13 mouse cellular contexts compared by ENCODE assay signal in the genomic region with DNA sequence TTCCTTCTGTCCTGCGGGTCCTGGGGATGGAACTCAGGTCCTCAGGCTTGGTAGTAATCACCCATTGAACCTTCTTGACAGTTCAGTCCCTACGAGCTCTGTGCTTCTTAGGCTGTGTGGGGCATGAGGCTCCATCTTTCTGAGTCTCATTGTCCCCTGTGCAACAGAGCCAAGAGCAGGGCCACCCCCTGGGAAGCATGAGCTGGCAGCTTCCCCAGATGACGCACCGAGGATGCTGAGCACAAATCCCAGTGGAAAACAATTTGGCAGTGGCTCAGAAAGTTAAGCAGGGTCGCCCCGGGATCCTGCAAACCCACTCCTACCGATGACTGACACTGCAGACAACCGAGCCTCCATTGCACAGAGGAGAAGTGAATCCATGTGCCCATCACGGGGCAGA. TPM values are rescaled to one million over a fixed set of nuclear protein-coding genes. Genes with fewer than 3 reads are reported as not detected.
DNase-seq lines count a peak whose midpoint lies in the region; ATAC-seq and TF ChIP-seq lines count a peak whose summit lies in the region.
"Had no signal": no experiment of that assay in that cellular context is flagged by ENCODE, and none has a peak within 500 bp of the region (broad histone marks: within the 10 kb centered on the region; RNA-seq: fewer than 3 reads in every experiment).

No protein-coding gene starts in this region.

- no peaks in the 10 kb centered on the region for H3K27me3 ChIP-seq in stomach, embryonic 16.5 days (ENCODE audit: control insufficient read depth, insufficient read depth, low read length)
- H3K27me3 ChIP-seq in stomach, postnatal 0 days (ENCODE audit: control insufficient read depth, insufficient read depth, low read length): no peaks in the 10 kb centered on the region
- H3K27me3 ChIP-seq: heart, embryonic 13.5 days; kidney, embryonic 15.5 days had no signal

- ATAC-seq in stomach, embryonic 16.5 days (ENCODE audit: insufficient read depth, low FRiP score): 0 out of 2 replicates have a peak, but pooled peaks have one; percentile 31
- ATAC-seq in stomach, postnatal 0 days (ENCODE audit: low FRiP score, low TSS enrichment): no peak
- ATAC-seq: inflammation-experienced regulatory T-cells, adult 6 months; liver, embryonic 12.5 days had no signal

- intact Hi-C loops in gastrocnemius, adult 2 months (cut with DNase I): no loop called here
- intact Hi-C loops in left cerebral cortex, postnatal 4 days (cut with DNase I): loop anchor here (10.0 kb wide), 1 partner anchor 681 kb away; no protein-coding TSS in a partner anchor

- TF ChIP-seq CTCF in gastrocnemius, adult 2 months (IDR thresholded peaks at IDR 0.05): no peak
- no peak for TF ChIP-seq CTCF in stomach, postnatal 0 days (IDR thresholded peaks at IDR 0.05; ENCODE audit: low read depth)
- TF ChIP-seq CTCF in layer of hippocampus, adult 2 months (conservative IDR thresholded peaks at IDR 0.05): no peak

- 56% methylated on average over 9 of the region's 9 CpGs for WGBS in stomach, embryonic 16.5 days
- WGBS in stomach, postnatal 0 days: 51% methylated on average over 9 of the region's 9 CpGs

- no peak for TF ChIP-seq EP300 in stomach, postnatal 0 days (optimal IDR thresholded peaks at IDR 0.05)

- no peak overlapping the region for H3K9ac ChIP-seq in stomach, embryonic 16.5 days (ENCODE audit: low read length)
- H3K9ac ChIP-seq in stomach, postnatal 0 days (ENCODE audit: low read length): no peak overlapping the region
- H3K9ac ChIP-seq: heart, embryonic 13.5 days; kidney, embryonic 15.5 days; liver, embryonic 12.5 days had no signal

- H3K4me1 ChIP-seq in stomach, embryonic 16.5 days (ENCODE audit: control insufficient read depth, insufficient read depth, low read length): peaks cover 2% of the 10 kb centered on the region; the same call in 1 of the 2 replicates
- H3K4me1 ChIP-seq in stomach, postnatal 0 days (replicated peaks; ENCODE audit: control insufficient read depth, insufficient read depth): no peaks in the 10 kb centered on the region
- H3K4me1 ChIP-seq: heart, embryonic 13.5 days; liver, embryonic 12.5 days had no signal

- no peak overlapping the region for H3K4me3 ChIP-seq in gastrocnemius, adult 2 months
- H3K4me3 ChIP-seq in stomach, embryonic 16.5 days (replicated peaks; ENCODE audit: low read length): no peak overlapping the region
- no peak overlapping the region for H3K4me3 ChIP-seq in stomach, postnatal 0 days (ENCODE audit: low read depth, low read length)
- H3K4me3 ChIP-seq in layer of hippocampus, adult 2 months: no peak overlapping the region
- H3K4me3 ChIP-seq: heart, embryonic 13.5 days; kidney, embryonic 15.5 days; liver, embryonic 12.5 days had no signal

- no peak overlapping the region for H3K27ac ChIP-seq in gastrocnemius, adult 2 months
- H3K27ac ChIP-seq in stomach, embryonic 16.5 days (ENCODE audit: low read length): no peak overlapping the region
- H3K27ac ChIP-seq in stomach, postnatal 0 days (replicated peaks): no peak overlapping the region
- H3K27ac ChIP-seq in layer of hippocampus, adult 2 months: no peak overlapping the region
- H3K27ac ChIP-seq: heart, embryonic 13.5 days; kidney, embryonic 15.5 days; liver, embryonic 12.5 days had no signal

- H3K36me3 ChIP-seq in stomach, embryonic 16.5 days (ENCODE audit: control insufficient read depth, insufficient read depth, low read length): no peaks in the 10 kb centered on the region
- no peaks in the 10 kb centered on the region for H3K36me3 ChIP-seq in stomach, postnatal 0 days (ENCODE audit: control insufficient read depth, insufficient read depth, low read length)
- H3K36me3 ChIP-seq: heart, embryonic 13.5 days; kidney, embryonic 15.5 days; liver, embryonic 12.5 days had no signal

- H3K9me3 ChIP-seq in stomach, embryonic 16.5 days (replicated peaks; ENCODE audit: control insufficient read depth, low read length): no peaks in the 10 kb centered on the region; the same call in 1 of the 2 replicates
- no peaks in the 10 kb centered on the region for H3K9me3 ChIP-seq in stomach, postnatal 0 days (ENCODE audit: control insufficient read depth, low read length)
- H3K9me3 ChIP-seq: heart, embryonic 13.5 days; kidney, embryonic 15.5 days; liver, embryonic 12.5 days had no signal

- no peak overlapping the region for H3K4me2 ChIP-seq in stomach, embryonic 16.5 days (ENCODE audit: low read depth, low read length)
- no peak overlapping the region for H3K4me2 ChIP-seq in stomach, postnatal 0 days (replicated peaks; ENCODE audit: low read depth)
- H3K4me2 ChIP-seq: heart, embryonic 13.5 days; kidney, embryonic 15.5 days; liver, embryonic 12.5 days had no signal

- DNase-seq in gastrocnemius, adult 2 months: peak; percentile 30
- no peak for DNase-seq in gastrocnemius, postnatal 10 days
- DNase-seq in left cerebral cortex, postnatal 4 days: peak; percentile 52
- no peak for DNase-seq in left cerebral cortex, adult 11 months (ENCODE audit: low spot score)
- no peak for DNase-seq in stomach, postnatal 0 days (ENCODE audit: low spot score)
- no peak for DNase-seq in layer of hippocampus, adult 2 months (ENCODE audit: low spot score in 2 of 2)
- no peak for DNase-seq in layer of hippocampus, adult 9-10 months (ENCODE audit: low spot score)
- DNase-seq: thymus, postnatal 14 days had no signal

RNA-seq across cellular contexts. Expression of a gene that starts 24.4 kb away (rescaled TPM):
- total RNA-seq in gastrocnemius, adult 2 months (2021): 10 to 100 TPM; 38.2 to 52.0 TPM
- 10 to 100 TPM; 44.3 to 56.9 TPM for total RNA-seq in gastrocnemius, postnatal 10 days (2021)
- total RNA-seq in left cerebral cortex, postnatal 4 days (2021): 100 to 1,000 TPM; 125 to 135 TPM
- 29.2 and 31.2 TPM in 2 replicates for polyA plus RNA-seq in stomach, embryonic 16.5 days (2015; fragmentation: Nextera tagmentation; extraction: Ambion mirVana)
- 46.4 and 48.1 TPM in 2 replicates for polyA plus RNA-seq in stomach, postnatal 0 days (2015; fragmentation: Nextera tagmentation; extraction: Ambion mirVana)
- total RNA-seq in layer of hippocampus, adult 2 months (2021): 100 to 1,000 TPM in 1 of 2 experiments, 10 to 100 TPM in 1; 96.3 to 103 TPM

Comparison
In these comparisons a context has a peak if more than half of its experiments do, and no peak if none do; other contexts are left out.
1. DNase-seq: peak in gastrocnemius, adult 2 months (single experiment) and left cerebral cortex, postnatal 4 days (single experiment); none in gastrocnemius, postnatal 10 days (single experiment), left cerebral cortex, adult 11 months (single experiment), stomach, postnatal 0 days (single experiment), layer of hippocampus, adult 2 months (0 of 2) and layer of hippocampus, adult 9-10 months (single experiment).